Mouse (Mus musculus): ENCODE data around the gene Ptov1. TPM values are rescaled to one million over a fixed set of nuclear protein-coding genes. Genes with fewer than 3 reads are reported as not detected.
A peak's percentile ranks its signal among the peaks of the same experiment; 100 is the strongest.

The Ptov1 gene
- polyA plus RNA-seq, 1 experiment from 2014 or later, result 266 TPM

DNA sequence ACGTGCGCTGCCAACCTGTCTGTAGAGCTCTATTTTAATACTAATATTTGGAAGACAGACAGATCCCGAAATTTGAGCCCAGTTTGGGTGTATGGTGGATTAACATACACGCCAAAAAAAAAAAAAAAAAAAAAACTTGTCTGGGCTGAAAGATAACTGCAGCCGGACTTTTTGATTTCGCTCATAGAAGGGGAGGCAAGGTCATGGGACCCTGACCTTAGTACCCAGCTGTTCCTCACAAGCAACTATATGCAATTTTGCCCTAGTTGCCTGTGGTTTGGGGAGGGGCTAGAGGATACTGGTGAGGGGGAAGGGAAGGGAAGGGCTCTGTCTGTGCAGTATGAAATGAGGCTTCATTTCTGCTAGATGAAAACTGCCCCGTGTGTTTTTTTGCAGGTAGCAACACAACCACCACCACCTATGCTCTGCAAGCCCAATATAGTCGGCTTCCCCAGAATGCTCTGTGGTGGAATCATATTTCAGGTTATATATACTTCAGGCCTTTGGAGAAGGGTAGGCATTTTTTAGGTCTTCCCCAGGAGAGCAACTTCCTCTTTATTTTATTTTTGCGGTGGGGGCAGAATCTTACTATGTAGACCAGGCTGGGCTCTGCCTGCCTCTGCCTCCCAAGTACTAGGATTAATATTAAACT is 13.2 kb downstream of the Ptov1 start:
- WGBS, result 58% methylated on average over 9 of the region's 9 CpGs
- Histone ChIP-seq H3K9me3 (no peaks in the 10 kb centered on the region), H3K9ac (peak overlapping the region; percentile 94), H3K27me3 (replicated peaks) (no peaks in the 10 kb centered on the region), H3K4me1 (peaks cover 74% of the 10 kb centered on the region), H3K4me3 (peak overlapping the region; percentile 88), H3K27ac (replicated peaks) (peak overlapping the region; percentile 93), H3K4me2 (peak overlapping the region; percentile 87), H3K36me3 (peaks cover 35% of the 10 kb centered on the region)
- no peak for ATAC-seq (ENCODE audit: extremely low read depth, insufficient number of reproducible peaks, low FRiP score, low TSS enrichment)

DNA sequence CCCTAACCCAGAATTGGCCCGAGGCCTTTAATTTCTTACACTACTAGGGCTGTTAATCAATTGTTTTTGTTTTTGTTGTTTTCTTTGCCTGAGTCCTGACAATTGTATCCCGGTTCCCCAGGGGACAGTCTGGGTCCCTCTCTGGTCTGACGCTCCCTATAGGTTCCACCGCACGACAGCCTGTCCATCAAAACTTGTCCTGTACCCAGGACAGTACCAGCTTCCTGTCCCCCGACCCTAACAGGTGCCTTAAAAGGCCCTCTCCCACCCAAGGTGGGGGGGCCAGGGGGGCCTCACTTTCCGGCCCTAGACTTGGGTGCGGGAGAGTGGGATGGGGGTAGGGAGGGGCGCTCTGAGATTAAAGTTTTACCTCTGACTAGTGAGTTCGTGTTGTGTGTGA is 14.6 kb downstream of the Ptov1 start:
- Histone ChIP-seq H3K27ac (replicated peaks) (peak overlapping the region; percentile 98), H3K4me1 (peaks cover 72% of the 10 kb centered on the region), H3K9ac (peak overlapping the region; percentile 89), H3K9me3 (no peaks in the 10 kb centered on the region), H3K36me3 (peaks cover 30% of the 10 kb centered on the region), H3K4me3 (peak overlapping the region; percentile 55), H3K4me2 (peak overlapping the region; percentile 87), H3K27me3 (replicated peaks) (no peaks in the 10 kb centered on the region)
- 40% methylated on average over 10 of the region's 10 CpGs for WGBS
- no peak for ATAC-seq (ENCODE audit: extremely low read depth, insufficient number of reproducible peaks, low FRiP score, low TSS enrichment)

DNA sequence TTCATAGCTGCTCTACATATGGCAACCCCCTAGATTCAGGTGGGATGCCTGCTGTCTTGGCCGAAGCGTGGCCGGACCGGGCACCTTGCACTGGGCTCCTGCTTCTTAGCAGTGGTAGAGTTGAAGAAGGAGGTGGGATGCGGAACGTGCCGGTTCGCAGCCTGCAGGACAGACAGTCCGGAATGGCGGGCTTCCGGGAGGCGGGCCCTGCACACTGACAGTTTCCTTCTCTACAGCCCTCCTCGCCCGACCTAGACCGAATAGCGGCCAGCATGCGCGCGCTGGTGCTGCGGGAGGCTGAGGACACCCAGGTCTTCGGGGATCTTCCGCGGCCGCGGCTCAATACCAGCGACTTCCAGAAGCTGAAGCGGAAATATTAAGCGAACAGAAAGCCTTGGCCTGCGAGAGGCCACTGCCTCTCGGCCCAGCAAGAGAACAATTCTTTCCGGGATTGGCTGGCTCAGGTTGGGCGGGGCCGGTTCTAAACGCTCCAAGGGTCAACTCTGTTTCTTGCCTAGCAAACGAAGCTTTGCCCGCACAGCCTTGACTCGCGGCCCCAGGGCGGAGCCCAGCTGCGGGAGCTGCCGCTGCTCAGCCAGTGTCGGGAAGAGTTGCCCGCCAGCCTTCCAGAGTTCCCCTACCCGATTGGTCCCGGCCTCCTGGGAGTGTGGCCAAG is 15.1 kb downstream of the Ptov1 start:
- Histone ChIP-seq H3K9ac (peak overlapping the region; percentile 89), H3K27ac (replicated peaks) (peak overlapping the region; percentile 98), H3K4me3 (peak overlapping the region; percentile 55), H3K27me3 (replicated peaks) (no peaks in the 10 kb centered on the region), H3K9me3 (no peaks in the 10 kb centered on the region), H3K36me3 (peaks cover 25% of the 10 kb centered on the region), H3K4me1 (peaks cover 72% of the 10 kb centered on the region), H3K4me2 (peak overlapping the region; percentile 87)
- WGBS, result 4% methylated on average over 45 of the region's 45 CpGs
- peak; percentile 51 for ATAC-seq (ENCODE audit: extremely low read depth, insufficient number of reproducible peaks, low FRiP score, low TSS enrichment)

DNA sequence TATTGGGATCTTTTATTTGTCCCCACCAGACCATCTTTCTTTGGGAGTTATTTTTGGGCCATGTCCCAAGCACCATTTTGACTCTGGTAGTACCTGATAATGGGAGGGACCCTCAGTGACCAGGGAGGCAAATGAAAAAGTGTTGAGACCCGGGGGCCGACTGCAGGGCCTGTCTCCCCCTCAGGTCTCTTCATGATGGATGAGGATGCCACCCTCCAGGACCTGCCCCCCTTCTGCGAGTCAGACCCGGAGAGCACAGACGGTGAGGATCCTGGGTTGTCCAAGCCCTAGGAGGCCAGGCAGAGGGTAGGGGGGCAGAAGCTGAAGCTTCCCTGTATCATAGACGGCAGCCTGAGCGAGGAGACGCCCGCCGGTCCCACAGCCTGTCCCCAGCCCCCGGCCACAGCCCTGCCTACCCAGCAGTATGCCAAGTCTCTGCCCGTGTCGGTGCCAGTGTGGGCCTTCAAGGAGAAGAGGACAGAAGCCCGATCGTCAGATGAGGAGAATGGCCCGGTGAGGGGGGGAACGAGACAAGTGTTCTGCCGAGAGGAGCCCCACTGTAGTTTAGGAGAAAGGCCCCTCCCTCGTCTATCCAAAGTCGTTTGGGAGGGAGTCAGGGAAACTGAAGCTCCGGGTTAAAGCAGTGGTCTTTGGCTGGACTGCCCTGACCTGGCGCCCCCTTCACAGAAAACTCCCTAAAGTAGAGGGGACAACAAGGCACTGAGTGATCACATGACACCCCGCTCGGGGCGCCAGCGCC is 15.8 kb downstream of the Ptov1 start:
- Histone ChIP-seq H3K4me2 (peak overlapping the region; percentile 87), H3K9ac (peak overlapping the region; percentile 89), H3K27me3 (replicated peaks) (no peaks in the 10 kb centered on the region), H3K4me1 (peaks cover 72% of the 10 kb centered on the region), H3K4me3 (peak overlapping the region; percentile 55), H3K27ac (replicated peaks) (peak overlapping the region; percentile 98), H3K36me3 (peaks cover 21% of the 10 kb centered on the region), H3K9me3 (no peaks in the 10 kb centered on the region)
- ATAC-seq (ENCODE audit: extremely low read depth, insufficient number of reproducible peaks, low FRiP score, low TSS enrichment), result no peak
- 23% methylated on average over 26 of the region's 26 CpGs for WGBS

- Histone ChIP-seq H3K9ac (0 out of 2 replicates have a peak overlapping the region, but pooled peaks have one; percentile 24), H3K4me3 (peak overlapping the region; percentile 55; the same call in 1 of the 2 replicates), H3K36me3 (peaks cover 21% of the 10 kb centered on the region), H3K27me3 (replicated peaks) (no peaks in the 10 kb centered on the region), H3K9me3 (no peaks in the 10 kb centered on the region), H3K4me2 (peak overlapping the region; percentile 87), H3K4me1 (peaks cover 67% of the 10 kb centered on the region), H3K27ac (replicated peaks) (no peak overlapping the region)
- WGBS, result 93% methylated on average over 2 of the region's 2 CpGs
- ATAC-seq (ENCODE audit: extremely low read depth, insufficient number of reproducible peaks, low FRiP score, low TSS enrichment), result no peak
Observed at GRCm38 (mm10) chr7:44853065-44853464, 16.5 kb downstream of the Ptov1 start.

- peaks cover 67% of the 10 kb centered on the region for H3K4me1 ChIP-seq
- H3K4me2 ChIP-seq, result peak overlapping the region; percentile 87; the same call in 1 of the 2 replicates
- WGBS, result 84% methylated on average over 36 of the region's 36 CpGs
- no peaks in the 10 kb centered on the region for H3K27me3 ChIP-seq (replicated peaks)
- ATAC-seq (ENCODE audit: extremely low read depth, insufficient number of reproducible peaks, low FRiP score, low TSS enrichment), result no peak
- peaks cover 21% of the 10 kb centered on the region for H3K36me3 ChIP-seq
- no peaks in the 10 kb centered on the region for H3K9me3 ChIP-seq
- H3K4me3 ChIP-seq, result peak overlapping the region; percentile 15; the same call in 1 of the 2 replicates
- H3K9ac ChIP-seq, result peak overlapping the region; percentile 24; the same call in 1 of the 2 replicates
- H3K27ac ChIP-seq (replicated peaks), result no peak overlapping the region
Observed at GRCm38 (mm10) chr7:44852259-44853027, 17.1 kb downstream of the Ptov1 start.

GRCm38 (mm10) chr7:44851625-44852234 is 17.9 kb downstream of the Ptov1 start:
- Histone ChIP-seq H3K4me2 (peak overlapping the region; percentile 96), H3K9me3 (no peaks in the 10 kb centered on the region), H3K36me3 (peaks cover 24% of the 10 kb centered on the region), H3K27me3 (replicated peaks) (no peaks in the 10 kb centered on the region), H3K4me3 (peak overlapping the region; percentile 82), H3K4me1 (peaks cover 68% of the 10 kb centered on the region), H3K9ac (peak overlapping the region; percentile 94), H3K27ac (replicated peaks) (no peak overlapping the region; the same call in 1 of the 2 replicates)
- ATAC-seq (ENCODE audit: extremely low read depth, insufficient number of reproducible peaks, low FRiP score, low TSS enrichment), result no peak
- 87% methylated on average over 12 of the region's 12 CpGs for WGBS

DNA sequence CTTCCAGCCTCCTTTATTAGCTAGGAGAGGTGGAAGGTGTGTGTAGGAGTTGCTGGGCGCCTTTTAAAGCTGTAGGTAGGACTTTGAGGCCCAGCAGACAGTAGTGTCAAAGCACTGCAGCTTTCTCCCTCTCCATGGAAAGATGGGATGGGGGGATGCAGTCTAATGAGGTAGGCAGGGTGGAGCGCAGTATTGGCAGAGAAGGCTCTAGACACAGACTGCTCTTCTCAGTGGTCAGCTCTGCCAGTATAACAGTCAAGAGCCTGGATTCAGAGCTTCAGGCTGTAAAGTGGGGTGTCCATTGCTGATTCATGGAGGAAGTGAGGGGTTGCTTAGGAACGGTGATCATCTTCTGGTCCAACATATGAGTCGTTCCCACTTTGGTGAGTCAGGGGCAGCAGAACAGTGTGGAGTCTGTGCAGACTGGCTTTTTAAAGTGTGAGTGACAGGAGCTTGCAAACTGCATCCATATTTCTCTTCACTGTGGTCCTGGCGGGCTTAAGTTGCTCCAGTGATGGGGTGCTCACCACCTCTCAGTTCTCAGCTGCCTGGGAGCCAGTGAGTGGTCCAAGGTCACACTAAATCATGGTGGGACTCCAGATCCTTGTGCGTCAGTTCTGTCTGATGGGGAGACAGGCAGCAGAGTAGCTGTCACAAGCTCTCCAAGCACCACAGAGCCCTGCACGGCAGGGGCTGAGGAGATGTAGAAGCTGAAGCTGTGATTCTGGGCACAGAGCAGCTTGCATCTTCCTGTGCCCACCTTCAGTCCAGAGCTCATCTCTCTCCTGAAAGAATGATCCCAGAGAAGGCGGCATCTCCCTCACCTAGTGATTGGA is 18.6 kb downstream of the Ptov1 start:
- ATAC-seq (ENCODE audit: extremely low read depth, insufficient number of reproducible peaks, low FRiP score, low TSS enrichment), result no peak
- Histone ChIP-seq H3K27me3 (replicated peaks) (no peaks in the 10 kb centered on the region), H3K27ac (replicated peaks) (peak overlapping the region; percentile 99), H3K4me3 (peak overlapping the region; percentile 82), H3K4me1 (peaks cover 61% of the 10 kb centered on the region), H3K4me2 (peak overlapping the region; percentile 96), H3K36me3 (peaks cover 31% of the 10 kb centered on the region), H3K9me3 (no peaks in the 10 kb centered on the region), H3K9ac (peak overlapping the region; percentile 94)
- WGBS, result 69% methylated on average over 8 of the region's 8 CpGs

- Histone ChIP-seq H3K27me3 (replicated peaks) (no peaks in the 10 kb centered on the region), H3K4me2 (peak overlapping the region; percentile 96), H3K9ac (peak overlapping the region; percentile 94), H3K27ac (replicated peaks) (peak overlapping the region; percentile 99), H3K9me3 (no peaks in the 10 kb centered on the region), H3K36me3 (peaks cover 40% of the 10 kb centered on the region), H3K4me3 (peak overlapping the region; percentile 82), H3K4me1 (peaks cover 52% of the 10 kb centered on the region)
- WGBS, result under 1% methylated on average over 33 of the region's 33 CpGs
- ATAC-seq (ENCODE audit: extremely low read depth, insufficient number of reproducible peaks, low FRiP score, low TSS enrichment), result no peak
Observed at GRCm38 (mm10) chr7:44850146-44850545, 19.4 kb downstream of the Ptov1 start.
